Mouse (Mus musculus): ENCODE data around the gene Ammecr1.

Gene Ammecr1

GRCm38 (mm10) chrX:142966008-142966966 lies at the start of gene Ammecr1:
TSS of gene Ammecr1 (minus strand) at chrX:142966728.
- DNase-seq: peak; percentile 79

- no peak for DNase-seq
Measured at GRCm38 (mm10) chrX:143014118-143014517, 47.6 kb upstream of the Ammecr1 start.

GRCm38 (mm10) chrX:143012334-143012733 lies 45.8 kb upstream of the Ammecr1 start:
- no peak for DNase-seq

- DNase-seq: no peak
Measured at GRCm38 (mm10) chrX:143011865-143012264, 45.3 kb upstream of the Ammecr1 start.

- DNase-seq: no peak
Measured at GRCm38 (mm10) chrX:143004131-143004846, 37.8 kb upstream of the Ammecr1 start.

GRCm38 (mm10) chrX:142997214-142997613 lies 30.7 kb upstream of the Ammecr1 start:
- no peak for DNase-seq

GRCm38 (mm10) chrX:142994514-142994913 lies 28.0 kb upstream of the Ammecr1 start:
- DNase-seq: no peak

GRCm38 (mm10) chrX:142984170-142984569 lies 17.6 kb upstream of the Ammecr1 start:
- DNase-seq: no peak

GRCm38 (mm10) chrX:142983638-142984037 lies 17.1 kb upstream of the Ammecr1 start:
- no peak for DNase-seq

- no peak for DNase-seq
Measured at GRCm38 (mm10) chrX:142981530-142982130, 15.1 kb upstream of the Ammecr1 start.

GRCm38 (mm10) chrX:142980855-142981529 lies 14.5 kb upstream of the Ammecr1 start:
- no peak for DNase-seq

- no peak for DNase-seq
Measured at GRCm38 (mm10) chrX:142979224-142979623, 12.7 kb upstream of the Ammecr1 start.

GRCm38 (mm10) chrX:142972443-142972970 lies 6.0 kb upstream of the Ammecr1 start:
- no peak for DNase-seq

- DNase-seq: no peak
Measured at GRCm38 (mm10) chrX:142971759-142972158, 5.2 kb upstream of the Ammecr1 start.

- DNase-seq: no peak
Measured at GRCm38 (mm10) chrX:142967067-142967466, 539 bp upstream of the Ammecr1 start.

GRCm38 (mm10) chrX:142965236-142966007 lies 1.1 kb downstream of the Ammecr1 start:
- no peak for DNase-seq

GRCm38 (mm10) chrX:142960434-142960833 lies 6.1 kb downstream of the Ammecr1 start:
- DNase-seq: no peak

- no peak for DNase-seq
Measured at GRCm38 (mm10) chrX:142959674-142960307, 6.7 kb downstream of the Ammecr1 start.

- DNase-seq: no peak
Measured at GRCm38 (mm10) chrX:142928430-142928829, 38.1 kb downstream of the Ammecr1 start.

- DNase-seq: no peak
Measured at GRCm38 (mm10) chrX:142917394-142917793, 49.1 kb downstream of the Ammecr1 start.

- DNase-seq: no peak
Measured at GRCm38 (mm10) chrX:142916719-142917118, 49.8 kb downstream of the Ammecr1 start.
